Mouse (Mus musculus) kidney, embryonic 14.5 days (tissue): ENCODE measurements around the gene Prg2. TPM values are rescaled to one million over a fixed set of nuclear protein-coding genes. Genes with fewer than 3 reads are reported as not detected.

ENCODE experiments used
- ATAC-seq: fragments of 200-750 bp; cut with Nextera tagmentation; 2 replicates; pipeline ENCODE4 v1.8.0; 2017; ENCODE audit warnings: moderate number of reproducible peaks, mild to moderate bottlenecking, moderate TSS enrichment, moderate library complexity; ENCODE audit not compliant: low FRiP score, low TSS enrichment
- H3K27ac ChIP-seq: fragments of 300-500 bp; sonication (generic); 2 replicates; pipeline ENCODE4 v1.5.1; 2014; ENCODE audit warnings: low read depth, mild to moderate bottlenecking, low read length, moderate library complexity, mixed read lengths
- H3K27me3 ChIP-seq: fragments of 300-500 bp; sonication (generic); 2 replicates; pipeline ENCODE4 v1.6.1; 2014; ENCODE audit warnings: mild to moderate bottlenecking, low read length; ENCODE audit not compliant: control insufficient read depth, insufficient read depth
- H3K36me3 ChIP-seq: fragments of 300-500 bp; sonication (generic); 2 replicates; pipeline ENCODE4 v1.6.1; 2014; ENCODE audit warnings: low read length, mixed read lengths; ENCODE audit not compliant: control insufficient read depth, insufficient read depth
- H3K4me1 ChIP-seq: fragments of 300-500 bp; sonication (generic); 2 replicates; pipeline ENCODE4 v1.6.1; 2014; ENCODE audit warnings: low read length, mixed read lengths; ENCODE audit not compliant: control insufficient read depth, insufficient read depth
- H3K4me2 ChIP-seq: fragments of 300-500 bp; sonication (generic); replicated peaks from 2 replicates; pipeline ENCODE4 v1.6.1; 2014; ENCODE audit warnings: low read depth, mild to moderate bottlenecking, low read length
- H3K4me3 ChIP-seq: fragments of 300-500 bp; sonication (generic); 2 replicates; pipeline ENCODE4 v1.5.1; 2014; ENCODE audit warnings: mild to moderate bottlenecking, low read length
- H3K9ac ChIP-seq: fragments of 300-500 bp; sonication (generic); 2 replicates; pipeline ENCODE4 v1.6.1; 2014; ENCODE audit warnings: low read depth, mild to moderate bottlenecking, low read length, moderate library complexity
- H3K9me3 ChIP-seq: fragments of 300-500 bp; sonication (generic); 2 replicates; pipeline ENCODE4 v1.6.1; 2016; ENCODE audit warnings: low read length; ENCODE audit not compliant: control insufficient read depth
- WGBS: fragments of 180-500 bp; shearing (Covaris S2); extraction: QIAGEN DNeasy Blood & Tissue Kit; methylation state at CpG from one replicate; pipeline ENCODE4 v1.1.7; 2014; 5-methylcytosine and 5-hydroxymethylcytosine counted together
- polyA plus RNA-seq: library from polyadenylated mRNA; unstranded; fragments of >200 nt; fragmentation: Nextera tagmentation; extraction: Ambion mirVana; gene quantifications from 2 replicates; pipeline ENCODE4 v1.2.1, GENCODE M21; 2014

Gene Prg2
- polyA plus RNA-seq, 1 experiment from 2014 or later: not detected

DNA sequence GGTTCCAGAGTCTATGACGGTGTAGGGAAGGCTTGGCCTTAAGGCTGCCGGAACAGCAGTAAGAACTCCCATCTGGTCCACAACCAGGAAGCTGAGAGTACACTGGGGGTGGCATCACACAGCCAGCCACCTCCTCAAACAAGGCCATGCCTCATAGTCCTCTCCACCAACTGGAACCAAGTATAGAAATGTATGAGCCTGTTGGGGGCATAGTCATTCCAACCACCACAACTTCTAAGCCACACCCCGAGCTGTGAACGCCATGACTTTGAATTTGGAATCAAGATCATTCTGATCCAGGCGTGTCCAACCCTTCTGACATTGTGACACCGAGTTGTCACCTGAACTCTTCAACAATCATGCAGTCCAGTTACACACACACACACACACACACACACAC, 40.5 kb upstream of the Prg2 start:
- WGBS: 94% methylated on average over 6 of the region's 6 CpGs
- H3K4me1 ChIP-seq: peaks cover 3% of the 10 kb centered on the region; the same call in 1 of the 2 replicates
- H3K27me3 ChIP-seq: no peaks in the 10 kb centered on the region
- no peak overlapping the region for H3K4me3 ChIP-seq
- no peak overlapping the region for H3K9ac ChIP-seq
- H3K27ac ChIP-seq: no peak overlapping the region
- peaks cover 12% of the 10 kb centered on the region; the same call in 1 of the 2 replicates for H3K36me3 ChIP-seq
- no peak overlapping the region for H3K4me2 ChIP-seq
- no peak for ATAC-seq
- H3K9me3 ChIP-seq: no peaks in the 10 kb centered on the region

DNA sequence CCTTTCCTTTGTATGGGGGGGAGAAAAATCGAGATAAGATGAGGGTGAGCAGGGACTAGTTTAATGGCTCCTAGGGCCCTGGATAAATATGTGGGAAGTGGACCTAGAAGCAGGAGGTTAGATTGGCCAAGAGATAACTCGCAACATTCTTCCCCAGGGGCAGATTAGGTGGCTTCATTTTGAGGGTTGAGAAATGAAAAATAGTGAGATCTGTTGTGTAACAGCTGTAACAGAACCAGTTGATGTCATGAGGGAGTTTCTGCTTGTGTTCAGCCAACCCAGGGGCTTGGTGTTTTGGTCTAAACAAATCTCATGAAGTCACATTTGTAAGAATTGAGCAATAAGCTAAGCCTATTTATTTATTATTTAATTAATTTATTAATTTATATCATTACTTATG, 38.9 kb upstream of the Prg2 start:
- peaks cover 3% of the 10 kb centered on the region; the same call in 1 of the 2 replicates for H3K4me1 ChIP-seq
- no peak overlapping the region for H3K27ac ChIP-seq
- ATAC-seq: no peak
- peaks cover 23% of the 10 kb centered on the region; the same call in 1 of the 2 replicates for H3K36me3 ChIP-seq
- no peak overlapping the region for H3K9ac ChIP-seq
- WGBS: 66% methylated on average over 2 of the region's 2 CpGs
- no peak overlapping the region for H3K4me2 ChIP-seq
- H3K27me3 ChIP-seq: no peaks in the 10 kb centered on the region
- no peaks in the 10 kb centered on the region for H3K9me3 ChIP-seq
- H3K4me3 ChIP-seq: no peak overlapping the region

DNA sequence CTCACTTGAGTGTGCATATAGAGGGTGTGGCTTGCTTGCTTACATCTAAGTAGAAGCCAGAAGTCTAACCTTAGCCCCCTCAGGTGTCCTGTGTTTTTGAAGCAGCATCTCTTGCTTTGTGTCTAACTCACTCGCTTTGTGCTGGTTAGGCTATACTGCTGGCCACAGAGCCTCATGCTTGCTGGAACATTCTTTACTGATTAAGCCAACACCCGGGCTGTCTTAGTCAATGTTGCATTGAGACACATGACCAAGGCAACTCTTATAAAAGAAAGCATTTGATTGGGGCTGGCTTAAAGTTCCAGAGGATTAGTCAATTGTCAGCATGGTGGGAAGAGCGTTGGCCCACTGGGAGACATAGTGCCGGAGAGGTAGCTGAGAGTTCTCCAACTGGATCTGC, 38.5 kb upstream of the Prg2 start:
- no peak overlapping the region for H3K4me3 ChIP-seq
- no peak overlapping the region for H3K27ac ChIP-seq
- 95% methylated on average over 4 of the region's 4 CpGs for WGBS
- H3K4me2 ChIP-seq: no peak overlapping the region
- peaks cover 3% of the 10 kb centered on the region; the same call in 1 of the 2 replicates for H3K4me1 ChIP-seq
- H3K9ac ChIP-seq: no peak overlapping the region
- H3K36me3 ChIP-seq: peaks cover 28% of the 10 kb centered on the region; the same call in 1 of the 2 replicates
- H3K9me3 ChIP-seq: no peaks in the 10 kb centered on the region
- no peak for ATAC-seq
- H3K27me3 ChIP-seq: no peaks in the 10 kb centered on the region

DNA sequence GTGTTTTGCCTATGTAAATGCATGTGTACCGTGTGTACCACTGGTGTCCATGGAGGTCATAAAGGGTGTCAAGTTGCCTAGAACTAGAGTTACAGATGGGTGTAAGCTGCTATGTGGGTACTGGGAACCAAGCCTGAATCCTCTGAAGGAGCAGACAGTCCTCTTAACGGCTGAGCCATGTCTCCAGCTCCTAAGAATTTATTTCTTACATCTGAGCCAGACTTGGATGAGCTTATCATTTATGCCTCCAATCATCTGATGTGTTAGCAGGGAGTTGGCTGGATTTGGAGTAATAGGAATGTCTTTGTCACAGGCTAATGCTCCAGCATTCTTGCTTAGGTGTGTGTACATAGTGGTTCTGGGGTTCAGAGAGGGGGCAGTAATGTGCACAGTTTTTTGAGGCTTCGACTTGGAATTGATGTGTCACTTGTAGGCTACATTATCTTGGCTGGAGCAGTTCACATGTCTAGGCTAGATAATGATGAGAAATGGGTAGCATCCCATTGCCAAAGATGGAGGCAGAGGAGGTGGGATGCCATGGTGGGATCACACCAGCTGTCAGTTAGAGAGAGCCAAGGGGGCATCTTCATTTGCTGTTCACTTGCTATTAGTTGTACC, 33.0 kb upstream of the Prg2 start:
- H3K4me2 ChIP-seq: no peak overlapping the region
- WGBS: 86% methylated on average over 3 of the region's 3 CpGs
- no peak for ATAC-seq
- no peaks in the 10 kb centered on the region for H3K27me3 ChIP-seq
- no peak overlapping the region for H3K4me3 ChIP-seq
- no peaks in the 10 kb centered on the region for H3K4me1 ChIP-seq
- H3K36me3 ChIP-seq: peaks cover 70% of the 10 kb centered on the region
- H3K9me3 ChIP-seq: no peaks in the 10 kb centered on the region
- H3K9ac ChIP-seq: no peak overlapping the region
- H3K27ac ChIP-seq: no peak overlapping the region

DNA sequence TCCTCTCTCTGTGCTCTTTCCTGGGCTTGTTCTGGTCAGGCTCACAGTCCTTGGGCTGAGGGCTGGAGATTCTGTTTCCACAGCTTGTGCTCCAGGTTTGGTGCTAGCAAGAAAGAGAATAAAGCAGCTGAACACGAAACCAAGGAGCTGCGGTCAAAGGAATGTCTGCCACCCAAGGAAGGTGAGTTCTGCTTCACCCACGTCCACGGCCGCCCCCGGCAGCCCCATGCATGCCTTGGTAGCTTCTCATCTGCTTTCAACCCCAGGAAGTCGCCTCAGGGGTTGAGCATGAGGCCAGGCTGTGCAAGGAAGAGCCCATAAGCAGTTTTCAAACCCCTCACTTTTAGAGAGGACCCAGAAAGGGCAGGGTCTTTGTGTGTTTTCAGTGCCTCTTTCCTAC, 32.0 kb upstream of the Prg2 start:
- H3K4me3 ChIP-seq: no peak overlapping the region
- no peaks in the 10 kb centered on the region for H3K9me3 ChIP-seq
- H3K4me1 ChIP-seq: no peaks in the 10 kb centered on the region
- WGBS: 93% methylated on average over 7 of the region's 7 CpGs
- H3K27me3 ChIP-seq: no peaks in the 10 kb centered on the region
- H3K27ac ChIP-seq: no peak overlapping the region
- H3K9ac ChIP-seq: no peak overlapping the region
- ATAC-seq: no peak
- peaks cover 77% of the 10 kb centered on the region for H3K36me3 ChIP-seq
- H3K4me2 ChIP-seq: no peak overlapping the region

DNA sequence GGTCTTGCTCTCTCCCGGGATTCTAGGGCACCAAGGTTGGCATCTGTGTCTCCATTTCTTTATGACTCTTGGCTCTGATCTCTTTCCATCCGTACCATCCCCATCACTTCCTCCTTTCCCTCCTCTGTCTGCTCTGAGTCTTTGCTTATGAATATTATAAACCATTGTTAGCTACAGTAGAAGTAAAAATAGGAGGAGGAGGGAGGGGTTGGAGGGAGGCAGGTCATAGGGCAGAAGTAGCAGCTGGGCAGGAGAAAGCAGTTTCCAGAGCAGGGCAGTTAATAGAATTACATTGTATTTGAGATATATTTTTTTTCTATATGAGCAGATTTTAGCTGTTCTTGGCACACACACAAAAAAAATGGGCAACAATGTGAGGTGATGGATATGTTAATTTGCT, 31.5 kb upstream of the Prg2 start:
- Histone ChIP-seq H3K4me3 (no peak overlapping the region), H3K27me3 (no peaks in the 10 kb centered on the region), H3K4me1 (no peaks in the 10 kb centered on the region), H3K36me3 (peaks cover 81% of the 10 kb centered on the region), H3K4me2 (no peak overlapping the region), H3K9ac (no peak overlapping the region), H3K9me3 (no peaks in the 10 kb centered on the region), H3K27ac (no peak overlapping the region)
- 95% methylated on average over 2 of the region's 2 CpGs for WGBS
- no peak for ATAC-seq

DNA sequence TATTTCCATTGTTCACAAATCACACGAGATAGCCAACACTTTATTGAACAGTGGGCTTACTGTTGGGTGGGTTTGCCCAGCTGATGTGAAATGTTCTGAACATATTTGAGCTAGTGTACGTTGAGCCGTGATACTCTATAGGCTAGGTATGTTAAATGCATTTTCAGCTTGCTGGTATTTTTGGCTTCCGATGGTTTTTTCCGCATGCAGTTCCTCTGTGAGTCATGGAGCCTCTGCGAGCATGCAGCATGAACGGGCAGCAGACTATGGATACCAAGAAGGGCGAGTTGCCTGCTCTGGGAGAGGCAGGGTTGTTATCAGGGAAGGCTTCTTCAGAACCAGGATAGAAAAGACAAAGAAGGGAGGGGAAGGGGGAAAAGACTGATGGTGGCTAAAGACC, 29.2 kb upstream of the Prg2 start:
- WGBS: 95% methylated on average over 8 of the region's 8 CpGs

DNA sequence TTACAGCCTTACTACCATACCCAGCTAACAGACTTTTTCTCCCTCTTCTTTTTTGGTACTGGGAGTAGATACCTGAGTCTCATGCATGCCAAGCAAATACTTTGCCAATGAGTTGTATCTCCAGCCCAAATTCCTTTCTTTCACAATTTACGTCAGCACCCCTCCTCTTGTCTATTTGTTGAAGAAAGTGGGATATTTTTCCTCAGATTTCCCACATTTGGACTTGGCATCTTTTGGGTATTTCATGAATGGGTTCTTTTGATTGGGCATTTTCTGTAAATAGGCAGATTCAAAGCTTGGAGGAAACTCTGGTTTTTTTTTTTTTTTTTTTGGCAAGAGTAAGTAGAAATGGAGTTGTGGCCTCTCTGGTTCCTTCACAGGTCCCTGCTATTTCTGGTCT, 28.0 kb upstream of the Prg2 start:
- no peak overlapping the region for H3K27ac ChIP-seq
- no peak overlapping the region for H3K9ac ChIP-seq
- no peaks in the 10 kb centered on the region for H3K27me3 ChIP-seq
- no peak overlapping the region for H3K4me2 ChIP-seq
- no peaks in the 10 kb centered on the region for H3K4me1 ChIP-seq
- WGBS: 97% methylated on average over 1 of the region's 1 CpGs
- peaks cover 76% of the 10 kb centered on the region for H3K36me3 ChIP-seq
- no peaks in the 10 kb centered on the region for H3K9me3 ChIP-seq
- no peak for ATAC-seq
- H3K4me3 ChIP-seq: no peak overlapping the region

More for the DNA sequence above, 29.2 kb upstream of the Prg2 start:
- H3K36me3 ChIP-seq: peaks cover 81% of the 10 kb centered on the region
- ATAC-seq: no peak
- no peak overlapping the region for H3K9ac ChIP-seq
- H3K27ac ChIP-seq: no peak overlapping the region
- no peaks in the 10 kb centered on the region for H3K4me1 ChIP-seq
- no peak overlapping the region for H3K4me2 ChIP-seq
- H3K9me3 ChIP-seq: no peaks in the 10 kb centered on the region
- H3K27me3 ChIP-seq: no peaks in the 10 kb centered on the region
- no peak overlapping the region for H3K4me3 ChIP-seq

DNA sequence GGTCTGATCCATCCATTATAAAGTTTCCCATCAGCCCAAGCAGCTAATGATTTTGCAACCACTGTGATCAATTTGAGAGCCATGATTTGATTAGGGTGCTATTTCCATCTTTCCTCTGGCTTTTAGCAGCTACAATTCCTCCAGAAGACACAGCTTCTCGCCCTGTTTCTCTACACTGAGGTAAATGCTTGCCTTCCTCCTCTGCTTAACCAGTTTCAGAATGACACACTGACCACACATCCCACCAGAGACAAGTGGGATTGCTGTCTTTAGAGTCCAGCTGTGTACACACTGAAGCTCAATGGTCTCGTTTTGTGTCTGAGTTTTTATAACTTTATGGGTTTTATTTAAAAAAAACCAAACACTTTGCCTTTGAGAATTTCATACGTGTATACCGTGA, 27.6 kb upstream of the Prg2 start:
- WGBS: 81% methylated on average over 4 of the region's 4 CpGs

More for the DNA sequence above, 27.6 kb upstream of the Prg2 start:
- Histone ChIP-seq H3K4me3 (no peak overlapping the region), H3K4me1 (no peaks in the 10 kb centered on the region), H3K9me3 (no peaks in the 10 kb centered on the region), H3K4me2 (no peak overlapping the region), H3K27me3 (no peaks in the 10 kb centered on the region), H3K9ac (no peak overlapping the region), H3K36me3 (peaks cover 75% of the 10 kb centered on the region), H3K27ac (no peak overlapping the region)
- ATAC-seq: no peak
